Mouse (Mus musculus) T-helper 2 cell (primary cell): ENCODE measurements around the gene Map3k11.

Experiments
- in situ Hi-C: fragments of 300-600 bp; cut with MboI, MseI; formaldehyde crosslinking; loops from one replicate; pipeline ENCODE4 v1.15.1; 2025; ENCODE audit warnings: high pct_unique_total_duplicates

The Map3k11 gene

GRCm38 (mm10) chr19:5688200-5689087 is at the start of gene Map3k11, which contains the start of gene Pcnx3:
TSS of gene Map3k11 (plus strand) at chr19:5688742.
TSS of gene Pcnx3 (minus strand) at chr19:5688908.
- in situ Hi-C loops: no loop called here

- in situ Hi-C loops: no loop called here
These were observed 48.2 kb upstream of the Map3k11 start for GRCm38 (mm10) chr19:5640339-5640738.

GRCm38 (mm10) chr19:5641021-5641420 is 47.5 kb upstream of the Map3k11 start:
- in situ Hi-C loops: no loop called here

GRCm38 (mm10) chr19:5641641-5642040 is 46.9 kb upstream of the Map3k11 start:
- in situ Hi-C loops: no loop called here

- in situ Hi-C loops: no loop called here
These were observed 43.3 kb upstream of the Map3k11 start for GRCm38 (mm10) chr19:5645280-5645679.

- in situ Hi-C loops: no loop called here
These were observed 41.7 kb upstream of the Map3k11 start for GRCm38 (mm10) chr19:5646731-5647330.

- in situ Hi-C loops: no loop called here
These were observed 40.8 kb upstream of the Map3k11 start for GRCm38 (mm10) chr19:5647791-5648190.

- in situ Hi-C loops: no loop called here
These were observed 39.9 kb upstream of the Map3k11 start for GRCm38 (mm10) chr19:5648401-5649297.

GRCm38 (mm10) chr19:5649298-5649741 is 39.2 kb upstream of the Map3k11 start:
- in situ Hi-C loops: no loop called here

- in situ Hi-C loops: no loop called here
These were observed 36.9 kb upstream of the Map3k11 start for GRCm38 (mm10) chr19:5651502-5652274.

- in situ Hi-C loops: no loop called here
These were observed 36.0 kb upstream of the Map3k11 start for GRCm38 (mm10) chr19:5652570-5652969.

GRCm38 (mm10) chr19:5653969-5654719 is 34.4 kb upstream of the Map3k11 start:
- in situ Hi-C loops: no loop called here

GRCm38 (mm10) chr19:5654720-5655298 is 33.7 kb upstream of the Map3k11 start:
- in situ Hi-C loops: no loop called here

- in situ Hi-C loops: loop anchor here (10.0 kb wide), 1 partner anchor 64 kb away; the partner anchor contains the start of genes Ehbp1l1 and Fam89b
These were observed 27.4 kb upstream of the Map3k11 start for GRCm38 (mm10) chr19:5660942-5661751.

- in situ Hi-C loops: loop anchor here (10.0 kb wide), 1 partner anchor 62 kb away; the partner anchor contains the start of genes Ehbp1l1 and Fam89b
These were observed 26.2 kb upstream of the Map3k11 start for GRCm38 (mm10) chr19:5662310-5662709.

GRCm38 (mm10) chr19:5662981-5663913 is 25.3 kb upstream of the Map3k11 start, which contains the start of gene Sipa1:
TSS of gene Sipa1 (minus strand) at chr19:5663707.
- in situ Hi-C loops: loop anchor here (10.0 kb wide), 1 partner anchor 62 kb away; the partner anchor contains the start of genes Ehbp1l1 and Fam89b

- in situ Hi-C loops: loop anchor here (5.0 to 10.0 kb wide), 2 partner anchors 38 to 60 kb away; partner anchors contain the start of genes Ehbp1l1, Fam89b and Kcnk7
These were observed 23.8 kb upstream of the Map3k11 start for GRCm38 (mm10) chr19:5664669-5665257.
